Mouse (Mus musculus) stomach, postnatal 0 days (tissue): Measurements from ENCODE around the gene Kirrel3. TPM values are rescaled to one million over a fixed set of nuclear protein-coding genes. Genes with fewer than 3 reads are reported as not detected.

Experiments
- ATAC-seq: fragments of 200-750 bp; cut with Nextera tagmentation; 2 replicates; pipeline ENCODE4 v1.8.0; 2017; ENCODE audit not compliant: low FRiP score, low TSS enrichment
- DNase-seq: peaks from one replicate; pipeline ENCODE4 v3.0.0-alpha.2; 2016; ENCODE audit warnings: low spot score
- H3K27ac ChIP-seq: fragments of 300-500 bp; sonication (generic); replicated peaks from 2 replicates; pipeline ENCODE4 v1.5.1; 2014; ENCODE audit warnings: mild to moderate bottlenecking, control low read depth
- H3K27me3 ChIP-seq: fragments of 300-500 bp; sonication (generic); 2 replicates; pipeline ENCODE4 v1.6.1; 2014; ENCODE audit warnings: low read length; ENCODE audit not compliant: control insufficient read depth, insufficient read depth
- H3K36me3 ChIP-seq: fragments of 300-500 bp; sonication (generic); 2 replicates; pipeline ENCODE4 v1.6.1; 2014; ENCODE audit warnings: low read length, mixed read lengths; ENCODE audit not compliant: control insufficient read depth, insufficient read depth
- H3K4me1 ChIP-seq: fragments of 300-500 bp; sonication (generic); replicated peaks from 2 replicates; pipeline ENCODE4 v1.6.1; 2014; ENCODE audit warnings: antibody characterized with exemption; ENCODE audit not compliant: control insufficient read depth, insufficient read depth
- H3K4me2 ChIP-seq: fragments of 300-500 bp; sonication (generic); replicated peaks from 2 replicates; pipeline ENCODE4 v1.6.1; 2014; ENCODE audit warnings: low read depth, mild to moderate bottlenecking, control low read depth, moderate library complexity
- H3K4me3 ChIP-seq: fragments of 300-500 bp; sonication (generic); 2 replicates; pipeline ENCODE4 v1.5.1; 2014; ENCODE audit warnings: low read depth, low read length, control low read depth
- H3K9ac ChIP-seq: fragments of 300-500 bp; sonication (generic); 2 replicates; pipeline ENCODE4 v1.6.1; 2014; ENCODE audit warnings: mild to moderate bottlenecking, low read length, control low read depth, mixed read lengths
- H3K9me3 ChIP-seq: fragments of 300-500 bp; sonication (generic); 2 replicates; pipeline ENCODE4 v1.6.1; 2016; ENCODE audit warnings: low read length; ENCODE audit not compliant: control insufficient read depth
- CTCF ChIP-seq: IDR thresholded peaks from 2 replicates; pipeline ENCODE4 v1.5.1; 2016; ENCODE audit warnings: antibody characterized with exemption, low read depth, mild to moderate bottlenecking, moderate library complexity
- EP300 ChIP-seq: optimal IDR thresholded peaks from 2 replicates; pipeline ENCODE3; 2016; ENCODE audit warnings: antibody characterized with exemption
- WGBS: fragments of 180-500 bp; shearing (Covaris S2); extraction: QIAGEN DNeasy Blood & Tissue Kit; methylation state at CpG from one replicate; pipeline ENCODE4 v1.1.7; 2014; 5-methylcytosine and 5-hydroxymethylcytosine counted together
- polyA plus RNA-seq: library from polyadenylated mRNA; unstranded; fragments of >200 nt; fragmentation: Nextera tagmentation; extraction: Ambion mirVana; gene quantifications from 2 replicates; pipeline ENCODE4 v1.2.1, GENCODE M21; 2015

The Kirrel3 gene
- polyA plus RNA-seq, 1 experiment from 2014 or later, result 1.4 TPM

DNA sequence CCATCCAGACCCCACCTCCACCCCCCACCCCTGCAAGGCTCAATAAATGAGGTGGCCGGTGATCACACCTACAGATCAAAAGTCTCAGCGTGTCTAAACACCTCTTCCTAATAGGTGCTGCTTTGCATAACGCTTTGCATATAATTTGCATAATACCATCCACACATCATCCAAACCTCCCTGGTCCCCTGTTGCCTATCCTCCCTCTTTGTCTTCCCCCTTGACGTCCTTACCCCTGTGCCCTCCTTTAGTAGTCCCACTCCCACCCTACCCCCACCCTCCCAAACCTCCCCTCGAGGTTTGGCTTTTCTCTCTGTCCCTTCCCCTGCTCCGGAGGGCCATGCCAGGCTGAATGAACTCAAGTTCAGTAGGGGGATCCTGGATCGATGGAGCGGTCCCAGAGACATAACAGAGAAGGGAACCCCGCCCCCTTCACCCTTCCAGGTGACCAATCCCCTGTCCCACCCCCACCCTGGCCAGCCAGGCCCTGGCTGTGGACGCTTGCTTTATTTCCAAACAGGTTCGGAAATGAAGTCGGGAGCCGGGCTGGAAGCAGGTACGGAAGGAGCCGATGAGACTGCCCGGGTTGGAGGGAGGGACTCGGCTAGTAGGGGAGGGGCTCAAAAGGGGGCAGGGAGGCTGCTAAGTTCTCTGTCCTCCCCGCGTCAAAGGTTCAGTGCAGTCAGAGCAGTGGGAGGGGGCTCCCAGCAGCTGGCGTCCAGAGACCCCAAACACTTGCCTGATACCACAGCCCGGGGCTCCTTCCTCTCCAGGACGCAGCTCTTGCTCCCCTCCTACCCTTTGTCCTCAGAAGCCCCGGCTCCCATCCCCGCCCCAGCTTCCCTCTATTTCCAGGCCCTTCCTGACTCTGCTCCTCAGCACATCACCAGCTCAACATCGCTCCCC is 539.1 kb downstream of the Kirrel3 start:
- WGBS, result 14% methylated on average over 25 of the region's 25 CpGs
- 0 out of 2 replicates have a peak, but pooled peaks have one; percentile 25 for ATAC-seq
- Histone ChIP-seq H3K4me3 (no peak overlapping the region), H3K4me2 (peak overlapping the region; percentile 41), H3K4me1 (peaks cover 3% of the 10 kb centered on the region; the same call in 1 of the 2 replicates), H3K27me3 (no peaks in the 10 kb centered on the region), H3K27ac (no peak overlapping the region), H3K9ac (0 out of 2 replicates have a peak overlapping the region, but pooled peaks have one; percentile 9), H3K36me3 (no peaks in the 10 kb centered on the region), H3K9me3 (no peaks in the 10 kb centered on the region)
- DNase-seq, result no peak
- TF ChIP-seq CTCF, result no peak
- TF ChIP-seq EP300, result no peak

DNA sequence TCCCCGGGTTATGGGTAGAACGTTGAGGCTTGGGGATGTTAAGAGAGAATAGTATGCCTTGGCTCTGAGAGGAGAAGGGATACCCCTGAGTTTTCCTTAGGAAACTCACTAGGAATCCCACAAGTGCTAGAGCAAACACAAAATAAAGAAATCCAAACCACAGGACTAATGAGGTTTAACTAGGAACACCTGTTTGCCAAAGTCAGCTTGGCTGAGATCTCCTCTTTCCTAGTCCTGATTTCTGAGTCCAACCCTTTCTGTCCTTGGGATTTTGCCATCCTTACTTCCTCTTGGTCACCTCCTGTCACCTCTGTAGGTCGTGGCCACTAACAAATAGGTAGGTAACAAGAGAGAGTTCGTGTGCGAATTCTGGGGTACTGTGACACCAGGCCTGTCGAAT is 540.6 kb downstream of the Kirrel3 start:
- Histone ChIP-seq H3K4me2 (no peak overlapping the region), H3K4me3 (no peak overlapping the region), H3K36me3 (no peaks in the 10 kb centered on the region), H3K27me3 (no peaks in the 10 kb centered on the region), H3K9me3 (no peaks in the 10 kb centered on the region), H3K27ac (no peak overlapping the region), H3K4me1 (peaks cover 3% of the 10 kb centered on the region; the same call in 1 of the 2 replicates), H3K9ac (no peak overlapping the region)
- WGBS, result 87% methylated on average over 6 of the region's 6 CpGs
- no peak for ATAC-seq
- no peak for TF ChIP-seq CTCF
- TF ChIP-seq EP300, result no peak
- no peak for DNase-seq

DNA sequence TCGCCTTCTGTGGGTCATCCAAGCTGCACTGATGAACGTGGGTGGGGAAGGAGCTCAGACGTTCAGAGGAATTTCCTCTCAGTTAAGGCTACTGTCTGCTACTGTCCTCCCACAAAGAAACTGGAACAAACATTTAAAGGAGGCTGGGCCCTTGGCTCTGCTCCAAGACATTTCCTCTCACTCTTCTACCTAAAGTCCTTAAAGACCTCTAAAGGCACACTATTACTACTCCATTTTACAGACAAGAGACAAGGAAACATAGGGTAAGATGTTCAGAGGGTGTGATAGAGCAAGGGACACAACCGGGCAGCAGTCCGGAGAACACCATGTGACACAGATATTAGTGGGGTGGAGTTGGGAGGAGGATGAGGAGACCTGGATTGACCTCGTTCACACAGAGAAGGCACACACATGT is 541.2 kb downstream of the Kirrel3 start:
- H3K4me3 ChIP-seq, result no peak overlapping the region
- no peak overlapping the region for H3K4me2 ChIP-seq
- WGBS, result 49% methylated on average over 6 of the region's 6 CpGs
- peaks cover 3% of the 10 kb centered on the region; the same call in 1 of the 2 replicates for H3K4me1 ChIP-seq
- DNase-seq, result no peak
- no peaks in the 10 kb centered on the region for H3K36me3 ChIP-seq
- no peak overlapping the region for H3K27ac ChIP-seq
- no peak for ATAC-seq
- no peaks in the 10 kb centered on the region for H3K9me3 ChIP-seq
- TF ChIP-seq EP300 (no peak), CTCF (no peak)
- no peak overlapping the region for H3K9ac ChIP-seq
- no peaks in the 10 kb centered on the region for H3K27me3 ChIP-seq

DNA sequence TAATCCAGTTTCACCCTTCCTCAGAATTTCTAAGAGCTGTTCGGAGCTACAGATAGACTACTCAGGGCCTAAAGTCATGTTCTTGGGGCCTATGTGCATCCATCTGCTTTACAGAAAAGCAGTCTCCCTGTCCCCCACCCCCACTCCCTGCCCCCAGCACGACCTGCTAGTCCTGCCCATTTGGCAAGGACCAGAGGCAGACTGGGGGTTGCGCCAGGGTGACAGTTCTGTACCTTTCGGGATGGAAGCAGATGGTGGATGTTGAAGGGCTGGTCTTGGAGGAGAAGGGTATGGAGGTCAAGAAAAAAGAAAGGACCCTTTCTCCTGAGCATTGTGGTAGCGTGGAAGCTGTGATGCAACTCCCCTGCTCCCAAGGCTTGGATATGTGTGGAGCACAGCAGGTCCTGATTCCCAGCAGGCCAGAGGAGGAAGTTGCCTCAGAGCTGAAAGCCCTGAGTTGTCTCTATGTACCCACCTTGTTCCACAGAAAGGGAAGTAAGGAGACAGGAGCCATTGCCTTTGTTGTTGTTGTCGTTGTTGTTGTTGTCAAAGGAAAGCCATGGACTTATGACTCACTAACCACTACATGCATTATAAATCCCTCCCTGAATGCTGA is 541.8 kb downstream of the Kirrel3 start:
- H3K27me3 ChIP-seq, result no peaks in the 10 kb centered on the region
- DNase-seq, result no peak
- no peak overlapping the region for H3K4me3 ChIP-seq
- ATAC-seq, result no peak
- no peak overlapping the region for H3K27ac ChIP-seq
- no peak overlapping the region for H3K9ac ChIP-seq
- H3K4me1 ChIP-seq, result peaks cover 3% of the 10 kb centered on the region; the same call in 1 of the 2 replicates
- no peaks in the 10 kb centered on the region for H3K9me3 ChIP-seq
- no peak overlapping the region for H3K4me2 ChIP-seq
- WGBS, result 83% methylated on average over 6 of the region's 6 CpGs
- H3K36me3 ChIP-seq, result no peaks in the 10 kb centered on the region
- TF ChIP-seq CTCF (no peak), EP300 (no peak)

DNA sequence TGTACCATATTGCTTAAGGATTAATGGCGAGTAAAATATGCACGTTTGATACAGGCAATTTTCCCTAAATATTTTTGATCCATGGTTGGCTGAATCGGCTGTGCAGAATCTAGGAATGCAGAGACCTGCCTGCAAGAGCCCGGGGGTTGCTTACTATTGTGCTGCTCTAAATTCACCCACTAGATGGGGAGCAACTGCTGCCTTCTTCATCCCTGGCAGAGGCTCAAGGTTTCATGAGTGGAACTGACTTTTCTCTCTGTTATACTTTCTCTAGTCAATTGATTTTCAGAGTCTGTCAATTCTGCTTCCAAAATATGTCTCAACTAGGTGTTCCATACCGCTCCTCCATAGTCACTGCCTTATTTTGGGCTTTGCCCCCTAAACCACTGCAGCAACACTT is 545.1 kb downstream of the Kirrel3 start:
- Histone ChIP-seq H3K4me1 (no peaks in the 10 kb centered on the region), H3K36me3 (no peaks in the 10 kb centered on the region), H3K27me3 (no peaks in the 10 kb centered on the region), H3K9me3 (no peaks in the 10 kb centered on the region), H3K4me2 (no peak overlapping the region), H3K4me3 (no peak overlapping the region), H3K9ac (no peak overlapping the region), H3K27ac (no peak overlapping the region)
- peak; percentile 79 for TF ChIP-seq CTCF
- no peak for TF ChIP-seq EP300
- 56% methylated on average over 5 of the region's 5 CpGs for WGBS
- no peak for DNase-seq
- ATAC-seq, result no peak

DNA sequence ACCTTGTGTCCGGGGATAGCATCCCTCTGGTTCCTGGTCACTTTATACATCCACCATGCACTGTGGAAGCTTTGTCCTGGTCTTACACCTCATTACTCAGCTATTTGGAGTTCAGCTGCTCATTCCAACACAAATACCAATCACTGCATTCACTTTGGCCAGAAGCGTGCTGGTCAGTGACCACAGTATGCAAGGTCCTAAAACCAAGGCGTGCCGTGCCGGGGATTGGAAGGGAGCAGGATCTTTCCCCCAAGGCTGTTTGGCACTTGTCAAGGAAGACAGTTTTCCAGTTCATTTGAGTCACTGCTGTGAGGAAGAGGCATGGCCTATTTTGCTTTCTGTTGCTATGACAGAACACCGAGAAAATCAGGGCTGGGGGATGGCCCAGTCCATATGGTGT is 546.8 kb downstream of the Kirrel3 start:
- Histone ChIP-seq H3K27me3 (no peaks in the 10 kb centered on the region), H3K27ac (no peak overlapping the region), H3K36me3 (no peaks in the 10 kb centered on the region), H3K9ac (no peak overlapping the region), H3K4me2 (no peak overlapping the region), H3K4me3 (no peak overlapping the region), H3K9me3 (no peaks in the 10 kb centered on the region), H3K4me1 (no peaks in the 10 kb centered on the region)
- DNase-seq, result no peak
- no peak for ATAC-seq
- 75% methylated on average over 6 of the region's 6 CpGs for WGBS
- no peak for TF ChIP-seq EP300
- TF ChIP-seq CTCF, result no peak
